Mouse (Mus musculus): Measurements from ENCODE around the gene Fbxo46.
"Not testable (repeated sequence)": the region's sequence is repeated elsewhere in the genome, so short reads cannot be mapped to it uniquely, and the experiment has no call there.

Fbxo46 gene

DNA sequence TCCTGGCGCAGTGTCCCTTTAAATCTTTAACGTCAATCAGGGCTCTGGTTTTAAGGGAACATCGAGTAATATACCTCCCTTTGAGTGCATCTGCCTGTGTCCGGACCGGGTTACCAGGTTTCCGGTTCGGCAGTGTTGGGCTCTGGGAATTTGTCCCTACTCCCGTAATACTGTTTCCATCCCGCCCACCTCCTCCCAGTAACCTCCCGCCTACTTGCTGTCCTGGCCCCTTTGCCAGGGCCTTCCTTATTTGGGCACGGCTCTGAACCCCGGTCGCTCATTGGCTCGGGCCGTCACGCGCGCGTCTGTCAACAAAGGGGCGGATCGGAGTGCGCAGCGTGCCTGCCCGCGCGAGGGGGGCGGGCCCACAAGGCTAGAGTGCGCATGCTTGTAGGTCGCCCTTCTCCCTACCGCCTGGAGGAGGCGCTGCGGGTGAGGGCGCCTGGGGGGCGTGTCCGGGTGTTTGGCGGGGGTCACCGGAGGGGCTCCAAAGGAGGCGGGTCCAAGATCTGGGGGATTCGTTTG, 11.7 kb downstream of the Fbxo46 start:
- DNase-seq (ENCODE audit: low spot score in 2 of 2): peak; percentile 99

DNA sequence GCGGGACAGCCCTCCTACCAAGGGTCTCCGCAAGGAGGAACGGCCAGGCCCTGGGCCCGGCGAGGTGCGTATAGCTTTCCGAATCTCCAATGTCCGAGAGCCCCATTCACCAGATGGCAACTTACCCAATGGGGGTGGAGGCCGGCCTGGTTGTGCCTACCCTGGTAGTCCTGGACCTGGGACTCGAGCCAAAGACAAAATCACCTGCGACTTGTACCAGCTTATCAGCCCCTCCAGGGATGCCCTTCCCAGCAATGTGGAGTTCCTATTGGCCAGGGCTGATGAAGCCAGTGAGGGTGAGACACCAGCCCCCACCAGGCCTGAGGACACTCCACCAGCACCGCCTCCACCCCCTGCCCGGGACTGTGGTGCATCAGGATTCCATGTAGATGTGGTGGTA, 16.5 kb downstream of the Fbxo46 start:
- no peak for DNase-seq (ENCODE audit: low spot score in 2 of 2)

DNA sequence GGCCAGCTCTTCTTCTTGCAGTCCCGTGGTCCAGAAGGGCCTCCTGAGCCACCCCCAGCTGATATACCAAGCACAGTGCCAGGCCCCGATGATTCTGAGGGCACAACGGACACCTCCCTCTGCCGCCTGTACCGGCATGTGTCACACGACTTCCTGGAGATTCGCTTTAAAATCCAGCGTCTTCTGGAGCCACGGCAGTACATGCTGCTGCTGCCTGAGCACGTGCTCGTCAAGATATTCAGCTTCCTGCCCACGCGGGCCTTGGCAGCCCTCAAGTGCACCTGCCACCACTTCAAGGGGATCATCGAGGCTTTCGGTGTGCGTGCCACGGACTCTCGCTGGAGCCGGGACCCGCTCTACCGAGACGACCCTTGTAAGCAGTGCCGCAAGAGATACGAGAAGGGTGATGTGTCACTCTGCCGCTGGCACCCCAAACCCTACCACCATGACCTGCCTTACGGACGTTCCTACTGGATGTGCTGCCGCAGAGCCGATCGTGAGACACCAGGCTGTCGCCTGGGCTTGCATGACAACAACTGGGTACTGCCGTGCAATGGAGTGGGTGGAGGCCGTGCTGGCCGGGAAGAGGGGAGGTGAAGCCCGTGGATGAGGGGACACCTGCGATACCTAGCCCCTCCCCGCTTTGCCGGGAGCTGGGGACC, 17.1 kb downstream of the Fbxo46 start:
- no peak for DNase-seq (ENCODE audit: low spot score in 2 of 2)

DNA sequence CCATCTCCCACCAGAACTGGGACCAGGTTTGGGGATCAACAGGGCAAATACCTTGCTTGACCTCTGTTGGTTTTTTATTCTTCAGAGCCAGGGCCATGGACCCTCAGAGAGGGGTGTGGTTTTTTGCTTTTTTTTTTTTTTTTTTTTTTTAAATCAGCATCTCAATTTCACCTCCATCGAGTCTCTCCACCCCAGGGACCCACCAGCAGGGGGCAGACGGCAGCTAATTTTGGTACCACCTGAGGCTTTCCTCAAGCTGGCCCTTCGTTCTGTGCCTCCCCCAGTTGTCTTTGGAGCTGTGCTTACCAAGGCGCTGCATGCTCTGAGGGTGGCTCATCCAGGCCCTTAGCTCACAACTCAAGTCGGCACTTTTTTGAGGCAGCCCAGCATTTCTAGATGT, 17.7 kb downstream of the Fbxo46 start:
- DNase-seq (ENCODE audit: low spot score in 2 of 2): no peak

DNA sequence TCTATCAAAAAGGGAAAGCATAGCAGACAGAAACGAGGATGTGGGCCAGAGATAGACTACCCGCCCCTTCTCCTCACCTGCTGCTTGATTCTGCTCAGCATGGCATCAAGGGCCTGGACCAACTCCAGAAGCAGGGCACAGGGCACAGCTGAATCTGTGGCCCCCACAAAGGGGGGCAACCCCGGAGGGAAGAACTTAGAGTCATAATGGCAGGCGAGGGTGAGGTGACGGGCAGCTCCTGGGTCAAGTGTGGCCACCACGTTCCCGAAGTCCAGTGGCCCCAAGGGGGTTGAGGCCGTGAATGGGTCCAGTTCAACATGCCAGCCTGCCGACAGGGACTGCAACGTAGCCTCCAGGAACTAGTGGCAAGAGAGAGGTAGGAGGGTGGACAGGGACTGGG, 27.1 kb downstream of the Fbxo46 start:
- no peak for DNase-seq (ENCODE audit: low spot score in 2 of 2)

DNA sequence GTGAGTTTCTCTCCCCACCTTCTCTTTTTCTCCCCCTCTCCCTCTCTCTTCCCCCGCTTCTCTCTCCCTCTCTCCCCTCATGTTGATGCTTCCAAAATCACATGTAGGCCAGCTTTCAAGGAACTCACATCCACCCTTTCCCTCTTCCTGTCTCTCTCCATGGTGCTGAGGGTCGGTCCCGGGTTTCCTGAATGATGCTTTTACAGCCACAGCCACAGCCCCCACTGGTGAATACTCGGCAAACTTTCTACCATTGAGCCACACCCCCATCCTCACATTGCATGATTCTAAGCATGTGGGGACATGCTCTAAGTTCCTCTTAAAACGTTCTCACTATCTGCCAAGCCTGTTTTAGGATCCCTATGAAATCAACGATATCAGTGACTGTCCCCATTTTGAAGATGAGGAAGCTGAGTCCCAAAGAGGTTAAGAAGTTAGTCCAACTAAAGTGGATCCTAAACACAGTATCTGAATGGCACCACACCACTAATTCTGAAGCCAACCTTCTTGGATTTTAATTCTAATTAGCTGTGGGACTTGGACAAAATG, 27.9 kb downstream of the Fbxo46 start:
- DNase-seq (ENCODE audit: low spot score in 2 of 2): no peak

DNA sequence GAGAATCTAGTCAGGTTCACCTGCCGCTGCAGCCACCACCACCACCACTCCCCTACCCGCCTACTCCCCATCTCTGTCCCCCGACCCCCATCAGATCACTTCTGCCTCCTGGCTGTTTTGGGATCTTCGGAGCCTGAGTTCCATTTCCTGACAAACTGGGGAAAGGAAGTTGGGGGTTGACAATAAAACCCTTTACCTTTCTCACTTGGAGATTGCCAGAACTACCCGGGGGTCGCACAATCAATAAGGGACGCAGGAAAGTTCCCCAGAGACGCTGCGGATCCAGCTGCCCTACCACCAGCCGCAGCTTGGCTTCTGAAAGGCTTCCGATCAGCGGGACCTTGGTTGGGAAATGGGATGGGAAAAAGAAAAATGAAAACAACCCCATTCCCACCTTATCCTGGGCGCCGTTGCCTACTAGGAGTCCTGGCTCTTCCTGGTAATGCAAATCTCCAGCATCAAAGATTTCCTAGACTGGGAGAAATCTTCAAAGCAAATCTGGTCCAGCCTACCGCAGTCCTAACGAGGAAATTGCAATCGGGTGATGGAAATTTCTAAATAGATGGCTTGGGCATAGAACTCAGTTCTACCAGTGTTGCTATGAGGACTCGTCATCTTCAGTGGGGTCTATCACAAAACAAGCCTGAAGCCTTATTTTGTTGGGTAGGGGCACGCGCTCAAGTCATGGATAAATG, 28.7 kb downstream of the Fbxo46 start:
- DNase-seq (ENCODE audit: low spot score in 2 of 2): no peak

DNA sequence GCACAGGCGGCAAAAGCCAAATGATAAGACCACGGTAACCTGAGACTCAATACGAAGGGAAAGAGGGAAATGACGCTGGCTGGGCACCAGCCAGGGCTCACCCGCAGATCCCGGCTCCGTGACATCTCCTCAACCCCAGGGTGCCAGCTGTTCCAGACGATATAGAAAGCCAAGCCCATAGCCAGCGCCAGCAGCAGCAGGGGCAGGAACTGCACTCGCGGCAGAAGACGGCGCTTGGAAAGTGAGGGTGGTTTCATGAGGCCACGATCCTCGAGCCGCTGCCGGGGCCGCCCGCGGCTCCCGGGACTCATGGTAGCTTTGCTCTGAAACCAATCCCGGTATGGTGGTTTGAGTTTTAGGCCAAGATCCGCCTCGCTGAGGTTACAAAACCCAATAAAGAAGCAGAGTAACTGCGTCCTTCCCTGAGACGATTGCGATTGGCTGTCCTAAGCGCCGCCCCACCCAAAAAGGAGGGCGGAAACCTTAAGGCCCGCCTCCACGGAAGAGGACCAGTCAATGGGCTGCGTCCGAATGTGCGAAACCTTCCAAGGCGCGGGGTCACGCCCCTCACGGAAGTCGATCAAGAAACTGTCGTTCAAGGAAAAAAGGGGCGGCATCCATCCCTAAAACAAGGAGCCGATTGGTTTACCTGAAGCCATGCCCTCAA, 29.3 kb downstream of the Fbxo46 start, which contains the start of gene Qpctl:
Qpctl (minus strand) TSS at position 417 of the 667 bp plus-strand sequence.
- DNase-seq (ENCODE audit: low spot score in 2 of 2): peak; percentile 99 to 100

DNA sequence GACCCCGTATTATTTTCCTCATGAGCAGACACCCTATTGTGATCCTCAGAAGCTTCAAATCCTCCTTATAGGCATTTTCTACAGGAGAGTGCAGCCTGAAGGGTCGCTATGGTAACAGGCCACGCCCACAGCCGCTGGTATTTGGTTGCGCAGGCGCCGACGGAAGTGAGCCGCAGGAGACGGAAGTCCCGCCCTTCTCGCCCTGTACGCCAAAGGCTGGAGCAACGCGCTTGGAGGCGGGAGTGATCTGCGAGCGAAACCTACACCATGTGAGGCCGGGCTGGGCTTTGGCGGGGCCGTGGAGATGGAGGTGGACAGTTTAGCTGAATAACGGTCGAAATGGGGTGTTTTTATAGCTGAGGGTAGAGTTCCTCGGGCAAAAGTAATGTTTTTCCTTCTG, 30.0 kb downstream of the Fbxo46 start, which contains the start of gene Snrpd2:
Snrpd2 (plus strand) TSS at position 97 of the 400 bp plus-strand sequence.
- DNase-seq (ENCODE audit: low spot score in 2 of 2): peak; percentile 93 to 96

DNA sequence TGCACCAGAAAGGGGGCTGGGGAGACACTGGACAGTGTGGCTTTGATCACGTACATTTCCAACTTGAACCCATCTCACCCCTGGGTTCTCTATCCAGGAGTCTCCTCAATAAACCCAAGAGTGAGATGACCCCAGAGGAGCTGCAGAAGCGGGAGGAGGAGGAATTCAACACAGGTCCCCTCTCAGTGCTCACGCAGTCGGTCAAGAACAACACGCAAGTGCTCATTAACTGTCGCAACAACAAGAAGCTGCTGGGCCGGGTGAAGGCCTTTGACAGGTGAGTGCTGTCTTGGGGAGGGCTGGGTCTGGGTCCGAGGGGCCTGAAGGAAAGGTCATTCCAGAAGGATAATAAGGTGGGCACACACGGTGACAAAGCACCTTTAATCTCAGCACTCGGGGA, 31.5 kb downstream of the Fbxo46 start:
- DNase-seq (ENCODE audit: low spot score in 2 of 2): not testable (repeated sequence)

DNA sequence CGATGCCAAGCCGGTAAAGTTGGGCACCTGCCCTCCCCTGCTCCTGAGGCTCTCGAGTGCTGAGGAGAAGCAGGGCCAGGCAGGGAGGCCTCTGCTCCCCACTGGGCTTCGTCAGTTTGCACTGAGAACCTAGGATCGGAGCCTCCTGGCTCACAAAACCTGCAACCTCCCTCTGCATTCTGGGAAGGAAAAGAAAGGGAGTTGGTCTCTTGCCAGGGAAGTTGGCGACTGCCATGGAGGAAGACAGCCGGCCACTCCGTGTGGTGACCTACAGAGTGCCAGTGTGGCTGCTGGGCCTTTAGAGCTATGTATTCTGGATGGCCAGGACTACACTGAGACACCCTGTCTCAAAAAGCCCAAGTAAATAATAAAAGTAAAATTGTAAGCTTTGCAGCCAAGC, 35.1 kb downstream of the Fbxo46 start:
- DNase-seq (ENCODE audit: low spot score in 2 of 2): no peak

DNA sequence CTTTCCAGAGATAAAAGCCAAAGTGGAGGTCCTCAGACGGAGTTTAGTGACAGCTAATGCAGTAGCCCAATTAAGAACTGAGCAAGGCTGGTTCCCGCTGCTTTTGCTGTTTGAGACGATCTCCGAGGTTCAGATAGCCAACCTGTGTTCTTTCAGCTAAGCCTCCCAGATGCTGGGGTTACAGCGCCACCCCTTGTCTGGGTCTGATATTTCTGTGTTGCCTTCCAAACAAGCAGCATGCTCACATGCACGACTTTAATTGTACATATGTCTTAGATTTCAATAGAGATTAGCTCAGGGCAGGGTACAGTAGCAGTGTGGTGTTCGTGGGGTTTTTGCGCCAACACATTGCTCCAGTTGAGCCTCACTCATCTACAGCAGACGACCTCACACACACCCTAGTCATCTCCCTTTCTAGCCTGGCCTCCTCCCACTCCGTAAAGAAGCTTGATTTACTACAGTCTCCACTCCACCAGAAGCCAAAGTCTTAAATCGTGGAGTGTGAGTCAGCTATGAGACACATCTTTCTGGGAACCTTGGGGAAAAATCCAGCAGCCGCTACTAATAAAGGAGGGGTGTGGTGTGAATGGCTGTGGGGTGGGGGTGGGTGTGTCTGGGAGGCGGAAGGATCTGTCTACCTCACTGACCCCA, 36.3 kb downstream of the Fbxo46 start:
- no peak for DNase-seq (ENCODE audit: low spot score in 2 of 2)

DNA sequence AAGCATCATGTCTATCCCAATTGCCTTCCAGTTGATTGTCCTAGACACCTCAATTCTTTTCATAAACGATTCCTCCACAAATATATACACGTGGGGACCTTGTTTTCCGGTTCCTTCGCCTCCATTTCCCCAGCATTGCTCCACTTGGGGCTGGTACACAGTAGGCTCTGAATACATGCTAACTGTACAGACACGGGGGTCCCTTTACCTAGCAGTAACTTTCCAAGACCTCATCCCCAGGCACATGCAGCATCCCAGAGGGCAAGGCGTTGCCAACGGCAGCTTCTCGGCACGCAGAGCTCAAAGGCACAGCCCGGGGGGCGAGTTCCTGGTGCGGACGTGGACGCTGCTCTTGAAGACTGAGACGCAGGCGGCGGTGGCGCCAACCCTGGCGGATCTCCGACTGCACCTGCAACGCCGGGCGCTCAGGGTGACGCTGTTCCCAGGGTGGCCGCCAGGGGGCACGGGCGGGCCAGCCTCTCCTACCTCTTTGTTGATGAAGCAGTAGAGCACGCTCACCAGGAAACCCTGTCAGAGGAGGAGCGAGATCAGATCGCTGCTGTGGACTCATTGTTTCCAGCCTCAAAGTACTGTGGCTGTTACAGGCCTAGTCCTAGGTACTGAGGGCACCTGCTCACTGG, 37.6 kb downstream of the Fbxo46 start:
- DNase-seq (ENCODE audit: low spot score in 2 of 2): peak; percentile 72 to 87

DNA sequence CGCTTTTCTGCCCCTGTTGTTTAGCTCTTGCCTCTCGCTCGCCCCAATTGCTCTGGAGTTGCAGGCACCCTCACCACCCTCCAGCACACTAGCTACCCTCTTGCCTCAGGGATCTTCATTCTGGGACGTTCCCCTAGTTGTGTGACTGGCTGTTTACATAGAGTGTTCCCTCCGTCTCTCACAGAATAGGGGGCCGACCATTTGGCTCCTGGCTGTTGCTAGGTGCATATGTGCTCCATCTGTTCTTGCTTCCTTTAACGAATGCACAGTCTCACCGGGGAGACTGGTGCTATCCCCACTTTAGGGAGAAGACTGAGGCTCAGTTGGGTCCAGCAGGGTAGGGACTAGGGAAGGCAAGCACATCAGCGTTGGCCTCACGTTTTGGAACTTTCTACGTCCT, 38.9 kb downstream of the Fbxo46 start:
- no peak for DNase-seq (ENCODE audit: low spot score in 2 of 2)

DNA sequence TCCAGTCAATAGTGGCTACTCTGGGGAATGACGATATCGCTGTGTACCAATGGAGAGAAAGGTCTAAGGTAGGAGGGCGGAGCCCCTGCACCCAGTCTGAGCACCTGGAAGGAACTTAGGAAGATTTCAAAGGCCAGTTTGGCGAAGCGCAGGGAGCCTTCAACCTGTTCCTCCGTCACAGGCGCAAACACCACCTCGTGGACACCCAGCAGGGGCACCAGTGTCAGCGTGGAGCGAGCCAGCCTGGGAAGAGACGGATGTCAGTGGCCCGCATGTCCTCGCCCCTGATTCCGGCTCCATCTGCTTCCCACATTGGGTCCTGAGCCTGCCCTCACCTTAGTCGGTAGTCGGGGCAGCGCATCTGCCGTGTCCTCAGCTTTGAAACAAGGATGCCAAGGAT, 39.8 kb downstream of the Fbxo46 start:
- DNase-seq (ENCODE audit: low spot score in 2 of 2): no peak

DNA sequence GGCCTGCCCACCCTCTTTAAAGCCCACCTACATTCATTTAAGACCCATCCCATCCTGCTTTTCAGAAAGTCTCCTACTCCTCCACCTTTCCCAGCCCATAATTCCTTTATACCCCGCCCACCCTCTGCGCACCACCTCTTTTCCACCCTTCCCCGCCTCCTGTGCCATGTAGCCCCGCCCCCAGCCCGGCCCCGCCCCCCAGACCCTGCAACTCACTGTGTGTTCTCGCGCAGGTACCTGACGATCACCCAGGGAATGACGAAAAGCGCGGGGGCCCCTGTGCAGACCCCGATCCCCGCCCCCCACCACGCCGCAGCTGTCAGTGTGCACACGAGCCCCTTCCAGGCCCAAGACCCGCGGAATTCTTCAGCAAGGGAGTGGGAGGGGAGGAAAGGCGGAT, 40.5 kb downstream of the Fbxo46 start:
- DNase-seq (ENCODE audit: low spot score in 2 of 2): no peak

DNA sequence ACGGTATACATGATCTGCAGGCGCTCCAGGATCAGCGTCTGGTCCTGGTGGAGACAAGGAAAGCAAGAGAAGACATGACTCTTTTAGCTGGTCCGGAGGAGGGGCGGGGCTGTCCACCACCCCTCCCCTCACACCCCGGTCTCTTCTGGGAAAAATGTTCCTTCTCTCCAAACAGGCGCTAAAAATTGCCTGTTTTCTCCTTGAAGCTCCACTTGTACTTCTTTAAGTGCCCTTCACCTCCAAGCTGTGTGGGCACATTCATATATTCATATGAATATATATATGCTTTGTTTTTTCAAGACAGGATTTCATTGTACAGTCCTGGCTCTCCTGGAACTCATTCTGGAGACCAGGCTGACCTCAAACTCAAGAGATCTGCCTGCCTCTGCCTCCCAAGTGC, 43.3 kb downstream of the Fbxo46 start:
- DNase-seq (ENCODE audit: low spot score in 2 of 2): no peak

DNA sequence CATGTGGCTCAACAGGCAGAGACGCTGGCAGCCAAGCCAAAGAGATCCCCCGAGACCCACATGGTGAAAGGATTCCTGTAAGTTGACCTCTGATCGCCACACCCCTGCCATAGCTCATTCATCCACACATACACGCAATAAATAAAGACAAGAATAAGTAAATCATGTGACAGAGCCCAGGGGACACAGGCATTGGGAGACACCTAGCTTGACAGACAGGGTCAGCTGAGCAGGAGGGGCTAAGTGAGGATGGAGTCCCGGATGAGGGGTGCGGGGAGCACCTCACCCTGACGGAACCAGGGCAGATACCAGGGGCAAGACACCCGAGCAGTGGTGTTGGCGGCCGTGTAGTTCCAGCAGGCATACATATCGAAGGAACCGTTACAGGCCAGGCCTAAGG, 44.1 kb downstream of the Fbxo46 start:
- DNase-seq (ENCODE audit: low spot score in 2 of 2): no peak

DNA sequence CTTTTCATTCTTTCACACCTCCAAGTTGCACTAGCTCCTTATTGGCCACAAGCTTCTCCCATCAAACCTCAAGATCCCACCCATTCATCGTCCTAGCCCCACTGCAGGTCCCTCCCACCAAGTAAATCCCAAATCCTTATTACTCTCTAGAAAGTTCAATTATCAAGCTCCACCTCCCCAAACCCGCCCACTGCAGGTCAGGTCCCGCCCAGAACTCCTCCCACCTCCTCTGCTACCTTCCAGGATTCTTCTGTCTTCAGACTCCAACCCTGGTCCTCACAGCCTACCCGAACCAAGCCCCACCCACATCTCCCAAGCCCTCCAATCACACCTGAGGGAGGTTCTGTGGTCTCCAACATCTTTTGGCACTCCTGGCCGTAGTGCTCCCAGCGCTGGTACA, 44.5 kb downstream of the Fbxo46 start:
- no peak for DNase-seq (ENCODE audit: low spot score in 2 of 2)

DNA sequence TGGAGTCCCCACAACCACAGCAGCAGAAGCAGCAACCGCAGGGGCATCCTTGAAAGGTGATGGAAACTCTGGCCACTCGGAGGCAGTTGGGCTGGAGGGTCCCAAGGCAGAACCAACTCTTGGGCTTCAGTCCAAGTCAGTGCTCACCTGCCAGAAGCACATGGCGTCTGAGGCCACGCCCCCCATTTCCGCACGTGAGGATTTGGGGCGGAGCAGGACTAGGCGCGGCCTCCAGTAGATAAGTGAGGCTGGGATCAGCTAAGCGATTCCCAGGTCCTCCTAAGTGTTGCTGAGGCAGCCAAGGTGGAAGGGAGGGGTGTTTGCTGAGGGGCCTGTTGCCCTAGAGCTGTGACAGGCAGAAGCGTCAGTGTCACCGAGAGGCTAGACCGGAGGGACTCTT, 45.3 kb downstream of the Fbxo46 start:
- DNase-seq (ENCODE audit: low spot score in 2 of 2): no peak

DNA sequence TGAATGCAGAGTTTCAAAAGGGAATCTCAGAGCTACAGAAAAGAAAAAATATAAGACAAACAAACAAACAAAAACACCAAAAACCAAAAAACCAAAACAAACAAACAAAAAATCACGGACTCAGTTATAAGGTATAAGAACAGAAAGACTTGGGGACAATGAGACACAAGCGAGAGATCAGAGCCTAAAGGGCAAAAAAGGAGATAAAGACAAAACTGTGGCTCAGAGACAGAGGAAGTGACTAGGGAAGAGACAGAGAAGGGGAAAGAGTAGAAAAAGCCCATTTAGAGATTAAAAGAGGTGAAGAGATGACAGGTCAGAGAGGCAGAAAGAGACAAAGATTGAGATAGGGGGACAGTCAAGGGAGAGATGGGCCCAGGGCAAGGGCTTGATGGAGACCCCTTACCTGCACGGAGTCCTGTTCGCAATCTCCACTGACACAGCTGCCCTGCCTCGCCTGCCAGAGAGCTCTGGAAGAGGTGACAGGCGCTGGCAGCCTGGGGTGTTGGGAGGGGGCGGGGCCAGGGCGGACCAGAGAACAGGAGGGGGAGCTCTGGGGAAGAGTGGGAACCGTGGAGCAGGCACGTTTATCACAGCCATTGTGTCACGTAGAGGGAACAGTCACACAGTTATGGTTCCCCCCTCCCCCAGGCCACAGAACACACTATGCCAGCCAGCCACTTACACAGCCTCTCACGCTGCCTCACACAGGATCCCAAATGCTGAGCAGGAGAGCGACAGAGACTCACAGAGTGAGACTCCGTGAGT, 46.2 kb downstream of the Fbxo46 start, which contains the start of gene Gipr:
Gipr (minus strand) TSS at position 472 of the 768 bp plus-strand sequence.
- DNase-seq (ENCODE audit: low spot score in 2 of 2): peak in 1 of 2 experiments; percentile 44
